Mouse (Mus musculus) embryonic facial prominence, embryonic 14.5 days (tissue): ENCODE measurements at regions not wholly inside any gene's neighbourhood (a gene's known extent, or its start where the extent isn't known, plus 50 kb on each side); places are given as distances from the start of the nearest gene placed in this dataset.
A peak's percentile ranks its signal among the peaks of the same experiment; 100 is the strongest.

ENCODE experiments used
- ATAC-seq: fragments of 200-750 bp; cut with Nextera tagmentation; 2 replicates; pipeline ENCODE4 v1.8.0; 2017; ENCODE audit warnings: low read depth, moderate number of reproducible peaks, moderate TSS enrichment
- DNase-seq: peaks from one replicate; pipeline ENCODE4 v3.0.0-alpha.2; 2015; ENCODE audit warnings: low spot score
- H3K27ac ChIP-seq: fragments of 300-500 bp; sonication (generic); replicated peaks from 2 replicates; pipeline ENCODE4 v1.5.1; 2014; ENCODE audit warnings: low read depth, mild to moderate bottlenecking, low read length, moderate library complexity
- H3K27me3 ChIP-seq: fragments of 300-500 bp; sonication (generic); replicated peaks from 2 replicates; pipeline ENCODE4 v1.6.1; 2014; ENCODE audit warnings: low read length; ENCODE audit not compliant: control insufficient read depth, insufficient read depth
- H3K36me3 ChIP-seq: fragments of 300-500 bp; sonication (generic); 2 replicates; pipeline ENCODE4 v1.6.1; 2014; ENCODE audit warnings: low read length, mixed read lengths; ENCODE audit not compliant: control insufficient read depth, insufficient read depth
- H3K4me1 ChIP-seq: fragments of 300-500 bp; sonication (generic); 2 replicates; pipeline ENCODE4 v1.6.1; 2014; ENCODE audit warnings: antibody characterized with exemption, low read length; ENCODE audit not compliant: control insufficient read depth, insufficient read depth
- H3K4me2 ChIP-seq: fragments of 300-500 bp; sonication (generic); 2 replicates; pipeline ENCODE4 v1.6.1; 2014; ENCODE audit warnings: low read depth, mild to moderate bottlenecking, low read length, moderate library complexity, mixed read lengths
- H3K4me3 ChIP-seq: fragments of 300-500 bp; sonication (generic); 2 replicates; pipeline ENCODE4 v1.5.1; 2014; ENCODE audit warnings: low read depth, mild to moderate bottlenecking, low read length
- H3K9ac ChIP-seq: fragments of 300-500 bp; sonication (generic); 2 replicates; pipeline ENCODE4 v1.6.1; 2014; ENCODE audit warnings: low read depth, mild to moderate bottlenecking, low read length, moderate library complexity, mixed read lengths
- H3K9me3 ChIP-seq: fragments of 300-500 bp; sonication (generic); 2 replicates; pipeline ENCODE4 v1.6.1; 2016; ENCODE audit warnings: low read length; ENCODE audit not compliant: control insufficient read depth
- WGBS: fragments of 180-500 bp; shearing (Covaris S2); extraction: QIAGEN DNeasy Blood & Tissue Kit; methylation state at CpG from one replicate; pipeline ENCODE4 v1.1.7; 2014; 5-methylcytosine and 5-hydroxymethylcytosine counted together

DNA sequence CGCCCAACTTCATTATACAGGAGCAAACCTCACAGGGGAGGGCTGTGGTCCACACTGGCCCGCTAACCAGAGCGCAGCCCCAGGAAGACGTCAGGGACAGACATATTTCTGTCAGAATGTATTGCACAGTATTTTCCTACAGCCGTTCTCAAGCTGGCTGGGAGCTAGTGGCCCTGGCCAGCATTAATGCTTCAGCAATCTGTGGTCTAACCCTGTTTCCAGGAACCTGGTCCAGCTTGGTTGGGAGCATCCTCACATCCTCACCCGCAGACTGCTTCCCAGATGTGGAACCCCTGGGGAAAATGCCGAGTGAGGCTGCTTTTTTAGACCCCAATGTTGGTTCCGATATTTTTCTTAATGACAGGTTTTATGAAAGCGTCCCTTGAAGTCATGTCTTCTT, 500.6 kb upstream of the Adam5 start:
- Histone ChIP-seq H3K27ac (0 out of 2 replicates have a peak overlapping the region, but pooled peaks have one; percentile 39), H3K27me3 (no peaks in the 10 kb centered on the region), H3K36me3 (no peaks in the 10 kb centered on the region), H3K4me3 (no peak overlapping the region), H3K4me2 (no peak overlapping the region), H3K4me1 (no peaks in the 10 kb centered on the region), H3K9ac (no peak overlapping the region), H3K9me3 (no peaks in the 10 kb centered on the region)
- ATAC-seq: no peak
- 71% methylated on average over 9 of the region's 9 CpGs for WGBS
- DNase-seq: no peak

GRCm38 (mm10) chr8:25323643-25324420, 499.7 kb upstream of the Adam5 start:
- no peaks in the 10 kb centered on the region for H3K36me3 ChIP-seq
- H3K4me3 ChIP-seq: no peak overlapping the region
- peak overlapping the region; percentile 39; the same call in 1 of the 2 replicates for H3K27ac ChIP-seq
- H3K4me2 ChIP-seq: peak overlapping the region; percentile 9; the same call in 1 of the 2 replicates
- no peak overlapping the region for H3K9ac ChIP-seq
- H3K4me1 ChIP-seq: no peaks in the 10 kb centered on the region
- no peaks in the 10 kb centered on the region for H3K9me3 ChIP-seq
- DNase-seq (no peak), ATAC-seq (no peak)
- whole genome bisulfite sequencing: 55% methylated on average over 19 of the region's 19 CpGs
- H3K27me3 ChIP-seq: no peaks in the 10 kb centered on the region

DNA sequence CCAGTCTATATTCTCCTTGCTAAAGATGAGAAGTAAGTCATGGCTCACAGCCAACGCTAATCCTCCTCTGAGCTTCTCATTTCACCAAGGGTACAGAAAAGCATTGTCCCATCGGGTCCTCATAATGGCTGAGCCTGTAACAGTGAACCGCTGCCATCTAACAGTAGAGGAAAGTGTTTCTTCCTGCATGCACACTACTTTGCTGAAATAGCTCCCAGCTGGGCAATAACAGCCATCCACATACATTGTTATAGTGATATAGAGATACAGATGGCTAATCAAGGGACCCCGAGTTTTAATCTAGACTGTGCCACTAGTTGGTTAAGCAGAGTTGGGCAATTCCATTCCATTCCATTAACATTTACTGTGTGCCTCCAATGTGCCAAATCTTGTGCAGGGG, 492.2 kb upstream of the Adam5 start:
- H3K36me3 ChIP-seq: no peaks in the 10 kb centered on the region
- H3K9ac ChIP-seq: no peak overlapping the region
- H3K9me3 ChIP-seq: no peaks in the 10 kb centered on the region
- H3K4me2 ChIP-seq: no peak overlapping the region
- no peak overlapping the region for H3K27ac ChIP-seq
- no peaks in the 10 kb centered on the region for H3K4me1 ChIP-seq
- DNase-seq (no peak), ATAC-seq (no peak)
- WGBS: 59% methylated on average over 4 of the region's 4 CpGs
- no peak overlapping the region for H3K4me3 ChIP-seq
- H3K27me3 ChIP-seq: no peaks in the 10 kb centered on the region

DNA sequence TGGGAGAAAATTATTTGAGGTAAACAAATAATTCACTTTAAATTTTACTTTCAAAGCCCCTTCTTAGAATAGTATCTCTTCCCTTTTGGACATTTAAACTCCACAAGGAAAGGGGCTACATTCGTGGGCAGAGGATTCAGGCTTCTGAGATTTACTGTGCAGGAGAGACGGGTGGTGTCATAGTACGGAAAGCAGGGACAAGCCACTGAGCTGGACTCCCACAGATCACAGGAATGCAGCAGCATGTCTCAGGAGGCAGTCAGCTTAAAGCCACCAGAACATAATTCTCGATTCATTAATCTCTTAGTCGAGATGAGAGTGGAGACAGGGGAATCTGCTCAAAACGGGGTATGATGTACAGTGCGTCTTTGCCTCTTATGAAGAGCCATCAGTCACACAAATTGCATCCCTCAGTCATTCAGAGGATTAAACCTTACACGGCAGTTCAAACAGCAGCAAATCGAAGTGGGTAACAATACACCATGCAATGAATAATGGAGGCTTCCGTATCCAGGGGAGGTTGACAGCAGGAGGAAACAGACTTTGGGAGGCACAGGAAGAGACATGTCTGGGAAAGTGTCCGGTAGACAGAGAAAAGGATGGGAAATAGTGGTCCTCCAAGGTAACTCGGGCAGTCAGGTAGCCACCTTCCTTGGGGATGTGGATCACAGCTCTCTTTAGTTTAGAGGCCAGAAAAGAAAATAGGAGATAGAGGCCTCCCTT, 487.8 kb upstream of the Adam5 start:
- DNase-seq: no peak
- Histone ChIP-seq H3K4me3 (no peak overlapping the region), H3K4me2 (no peak overlapping the region), H3K27me3 (no peaks in the 10 kb centered on the region), H3K9me3 (no peaks in the 10 kb centered on the region), H3K9ac (no peak overlapping the region), H3K4me1 (peaks cover 14% of the 10 kb centered on the region), H3K27ac (no peak overlapping the region), H3K36me3 (no peaks in the 10 kb centered on the region)
- WGBS: 33% methylated on average over 12 of the region's 12 CpGs
- ATAC-seq: no peak

DNA sequence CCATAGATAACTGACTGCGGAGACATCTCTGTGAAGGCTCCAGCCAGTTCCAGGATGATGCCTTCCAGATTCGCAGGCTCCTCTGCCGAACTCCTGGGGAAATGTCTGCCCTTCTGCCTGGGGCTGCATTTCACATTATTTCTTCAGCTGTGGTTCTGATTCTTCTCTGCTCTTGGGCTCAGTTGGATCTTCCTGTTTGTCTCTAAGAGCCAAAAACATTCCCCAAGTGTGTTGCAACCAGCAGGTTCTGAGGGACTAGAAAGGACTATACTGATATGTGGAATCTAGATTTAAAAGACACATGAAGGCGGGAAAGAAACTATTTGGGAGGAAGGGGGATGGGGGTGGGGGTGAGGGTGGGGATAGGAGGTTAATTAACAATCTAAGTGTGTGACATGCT, 483.8 kb upstream of the Adam5 start:
- DNase-seq (no peak), ATAC-seq (no peak)
- Histone ChIP-seq H3K4me3 (no peak overlapping the region), H3K27me3 (no peaks in the 10 kb centered on the region), H3K36me3 (no peaks in the 10 kb centered on the region), H3K9me3 (no peaks in the 10 kb centered on the region), H3K9ac (no peak overlapping the region), H3K4me2 (no peak overlapping the region), H3K27ac (peak overlapping the region; percentile 77), H3K4me1 (peaks cover 38% of the 10 kb centered on the region)
- 70% methylated on average over 4 of the region's 4 CpGs for WGBS

DNA sequence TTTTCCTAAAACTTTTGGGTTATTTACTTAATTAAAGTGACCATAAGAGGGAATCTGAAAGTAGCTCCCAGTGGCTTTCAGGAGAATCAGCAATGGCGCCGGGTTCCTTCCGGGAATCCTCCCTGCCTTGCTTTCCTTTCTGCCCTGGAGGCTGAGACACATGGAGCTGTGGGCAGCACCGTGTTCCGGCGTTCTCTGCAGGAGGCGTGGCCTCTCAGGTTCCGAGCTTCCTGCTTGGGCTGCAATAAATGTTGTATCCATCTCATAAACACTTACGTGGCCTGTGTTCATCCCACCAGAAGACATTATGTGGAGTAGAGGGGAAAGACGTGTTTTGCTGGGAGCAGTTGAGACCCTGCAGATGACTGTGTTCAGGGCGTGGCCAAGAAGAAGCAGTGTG, 483.3 kb upstream of the Adam5 start:
- Histone ChIP-seq H3K27me3 (no peaks in the 10 kb centered on the region), H3K9ac (no peak overlapping the region), H3K4me2 (peak overlapping the region; percentile 1; the same call in 1 of the 2 replicates), H3K4me3 (no peak overlapping the region), H3K4me1 (peaks cover 38% of the 10 kb centered on the region), H3K9me3 (no peaks in the 10 kb centered on the region), H3K36me3 (no peaks in the 10 kb centered on the region), H3K27ac (peak overlapping the region; percentile 77)
- DNase-seq (no peak), ATAC-seq (no peak)
- 68% methylated on average over 11 of the region's 11 CpGs for WGBS

GRCm38 (mm10) chr8:25306769-25307491, 482.8 kb upstream of the Adam5 start:
- no peaks in the 10 kb centered on the region for H3K36me3 ChIP-seq
- ATAC-seq (peak; percentile 56), DNase-seq (peak; percentile 83)
- H3K4me1 ChIP-seq: peaks cover 38% of the 10 kb centered on the region
- H3K9me3 ChIP-seq: no peaks in the 10 kb centered on the region
- H3K4me2 ChIP-seq: peak overlapping the region; percentile 1; the same call in 1 of the 2 replicates
- no peak overlapping the region for H3K9ac ChIP-seq
- H3K27ac ChIP-seq: peak overlapping the region; percentile 77
- no peaks in the 10 kb centered on the region for H3K27me3 ChIP-seq
- no peak overlapping the region for H3K4me3 ChIP-seq
- WGBS: 47% methylated on average over 15 of the region's 15 CpGs
